Mouse (Mus musculus) olfactory bulb, adult 2 months (tissue): Measurements from ENCODE around the gene Xkr7. TPM values are rescaled to one million over a fixed set of nuclear protein-coding genes. Genes with fewer than 3 reads are reported as not detected.
A peak's percentile ranks its signal among the peaks of the same experiment; 100 is the strongest.

Experiments used
- H3K27ac ChIP-seq: fragments of 200-500 bp; 2 replicates; pipeline ENCODE4 v1.5.1; 2012; ENCODE audit warnings: low read depth, low read length; ENCODE audit not compliant: insufficient read depth
- H3K4me1 ChIP-seq: fragments of 200-500 bp; 2 replicates; pipeline ENCODE4 v1.6.1; 2012; ENCODE audit warnings: low read length; ENCODE audit not compliant: control insufficient read depth, insufficient read depth
- H3K4me3 ChIP-seq: fragments of 200-500 bp; 2 replicates; pipeline ENCODE4 v1.5.1; 2012; ENCODE audit warnings: mild to moderate bottlenecking, low read depth, low read length, moderate library complexity; ENCODE audit not compliant: insufficient read depth
- CTCF ChIP-seq: fragments of 200-500 bp; IDR thresholded peaks from 2 replicates; pipeline ENCODE4 v1.5.1; 2012; ENCODE audit warnings: low read depth, mild to moderate bottlenecking, low read length, moderate library complexity; ENCODE audit not compliant: insufficient read depth
- POLR2A ChIP-seq: fragments of 200-500 bp; IDR thresholded peaks from 2 replicates; pipeline ENCODE4 v1.6.1; 2012; ENCODE audit warnings: mild to moderate bottlenecking, low read depth, low read length, moderate library complexity; ENCODE audit not compliant: insufficient read depth
- WGBS: fragments of 180-500 bp; shearing (Covaris S2); methylation state at CpG from one replicate; pipeline ENCODE4 v1.1.7; 2018; 5-methylcytosine and 5-hydroxymethylcytosine counted together
- polyA plus RNA-seq: library from polyadenylated mRNA; stranded (reverse); fragments of >200 nt; gene quantifications from 2 replicates; pipeline ENCODE4 v1.2.4, GENCODE M21; 2012; ENCODE audit warnings: low replicate concordance; ENCODE audit not compliant: missing spikeins, insufficient read depth, insufficient read length

Xkr7 gene
- polyA plus RNA-seq, 1 experiment = not detected

DNA sequence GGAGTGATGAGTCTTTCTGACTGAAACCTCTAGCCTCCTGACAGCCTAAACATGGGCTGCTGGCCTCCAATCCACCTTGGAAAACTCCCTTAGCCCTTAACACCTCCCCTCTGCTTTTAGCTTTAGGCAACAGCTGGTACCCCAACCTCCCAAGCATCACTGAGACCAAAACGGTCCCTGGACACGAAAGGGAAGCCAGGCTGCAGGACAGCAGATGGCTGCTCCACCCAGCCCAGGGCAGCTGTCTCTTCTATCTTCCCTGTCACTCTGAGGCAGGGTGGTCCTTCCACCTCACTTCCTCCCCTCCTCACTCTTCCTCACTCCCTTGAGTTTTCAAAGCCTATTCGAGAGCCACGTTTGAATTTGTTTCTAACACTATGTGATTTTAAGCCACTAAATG is 1.2 kb upstream of the Xkr7 start:
- WGBS = 42% methylated on average over 4 of the region's 4 CpGs
- TF ChIP-seq CTCF (no peak), POLR2A (no peak)
- Histone ChIP-seq H3K4me3 (no peak overlapping the region), H3K4me1 (peaks cover 15% of the 10 kb centered on the region; the same call in 1 of the 2 replicates), H3K27ac (no peak overlapping the region)

DNA sequence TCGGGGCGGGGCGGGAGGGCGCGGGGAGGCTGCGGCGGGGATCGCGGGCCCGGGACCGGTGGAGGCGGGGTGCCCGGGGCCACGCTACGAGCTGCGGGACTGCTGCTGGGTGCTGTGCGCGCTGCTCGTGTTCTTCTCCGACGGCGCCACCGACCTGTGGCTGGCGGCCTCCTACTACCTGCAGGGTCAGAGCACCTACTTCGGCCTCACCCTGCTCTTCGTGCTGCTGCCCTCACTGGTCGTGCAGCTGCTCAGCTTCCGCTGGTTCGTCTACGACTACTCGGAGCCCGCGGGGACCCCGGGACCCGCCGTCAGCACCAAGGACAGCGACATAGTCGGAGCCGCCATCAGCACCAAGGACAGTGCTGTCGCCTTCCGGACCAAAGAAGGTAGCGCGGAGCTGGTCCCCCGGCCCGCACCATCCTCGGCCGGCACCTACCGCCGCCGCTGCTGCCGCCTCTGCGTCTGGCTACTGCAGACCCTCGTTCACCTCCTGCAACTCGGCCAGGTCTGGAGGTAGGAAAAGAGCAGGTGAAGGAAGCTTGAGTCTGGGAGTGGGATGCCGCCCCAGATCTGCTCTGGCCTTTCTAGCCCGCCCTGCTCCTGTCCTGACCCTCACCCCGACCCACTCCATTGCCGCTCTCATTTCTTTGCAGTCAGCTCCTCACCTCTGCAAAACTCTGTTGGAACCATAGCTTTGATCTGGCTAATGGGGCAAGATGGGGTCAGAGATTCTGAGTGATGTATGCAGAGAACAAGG is 611 bp downstream of the Xkr7 start:
- peaks cover 20% of the 10 kb centered on the region; the same call in 1 of the 2 replicates for H3K4me1 ChIP-seq
- no peak overlapping the region for H3K27ac ChIP-seq
- H3K4me3 ChIP-seq = peak overlapping the region; percentile 42

DNA sequence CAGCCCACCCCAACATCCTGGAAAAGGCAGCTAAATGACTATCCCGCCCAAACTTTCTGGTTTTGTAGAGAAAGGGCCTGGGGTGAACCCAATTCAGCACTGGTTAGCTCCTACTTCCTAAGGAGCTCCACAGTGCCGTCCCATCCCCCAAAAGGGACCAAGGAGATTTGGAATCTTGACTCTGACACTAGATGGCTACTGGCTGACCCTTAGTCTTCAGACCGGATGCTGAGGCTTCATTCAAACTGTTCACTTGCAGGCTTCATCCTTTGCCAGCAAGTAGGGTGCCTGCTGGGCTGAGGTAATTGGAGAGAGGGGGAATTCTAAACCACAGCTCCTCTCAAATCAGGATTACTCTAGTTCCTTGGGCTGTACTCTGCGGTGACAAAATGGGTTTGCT is 1.3 kb downstream of the Xkr7 start:
- Histone ChIP-seq H3K4me1 (peaks cover 20% of the 10 kb centered on the region; the same call in 1 of the 2 replicates), H3K27ac (no peak overlapping the region), H3K4me3 (peak overlapping the region; percentile 42; the same call in 1 of the 2 replicates)
- TF ChIP-seq POLR2A (no peak), CTCF (no peak)
- 24% methylated on average over 4 of the region's 4 CpGs for WGBS

More for the DNA sequence above, 611 bp downstream of the Xkr7 start:
- TF ChIP-seq POLR2A = no peak
- WGBS = 4% methylated on average over 55 of the region's 58 CpGs

DNA sequence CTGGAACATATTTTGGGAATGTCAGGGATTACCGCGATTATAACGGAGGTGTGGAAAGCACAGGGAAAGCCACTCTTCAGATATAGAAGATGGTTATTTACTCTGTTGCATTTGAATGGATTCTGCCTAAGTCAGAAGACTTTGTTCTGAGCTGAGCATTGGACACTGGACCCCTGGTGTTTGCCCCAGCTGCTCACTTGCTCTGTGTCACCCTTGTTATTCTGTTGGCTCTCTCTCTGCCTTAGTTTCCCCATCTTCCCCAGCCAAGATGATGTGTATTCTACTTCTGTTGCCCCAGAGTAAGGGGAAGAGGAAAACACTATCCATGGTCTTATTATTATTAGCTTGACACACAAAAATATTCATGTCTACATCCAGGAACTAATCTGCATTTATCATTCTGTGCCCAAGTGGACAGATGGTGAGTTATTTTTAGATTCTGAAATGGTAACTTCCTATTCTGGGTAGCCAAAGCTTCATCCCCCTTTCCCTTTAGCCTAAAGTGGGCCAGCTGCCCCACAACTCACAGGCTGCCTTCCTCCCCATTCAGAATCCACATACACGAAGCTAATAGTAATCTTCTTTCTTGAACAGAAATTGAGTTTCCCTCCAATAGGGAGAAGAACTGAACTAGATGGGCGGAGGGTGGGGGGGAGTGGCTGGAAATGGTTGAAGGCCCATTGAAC is 2.0 kb downstream of the Xkr7 start:
- peaks cover 20% of the 10 kb centered on the region; the same call in 1 of the 2 replicates for H3K4me1 ChIP-seq
- WGBS = 68% methylated on average over 5 of the region's 5 CpGs

DNA sequence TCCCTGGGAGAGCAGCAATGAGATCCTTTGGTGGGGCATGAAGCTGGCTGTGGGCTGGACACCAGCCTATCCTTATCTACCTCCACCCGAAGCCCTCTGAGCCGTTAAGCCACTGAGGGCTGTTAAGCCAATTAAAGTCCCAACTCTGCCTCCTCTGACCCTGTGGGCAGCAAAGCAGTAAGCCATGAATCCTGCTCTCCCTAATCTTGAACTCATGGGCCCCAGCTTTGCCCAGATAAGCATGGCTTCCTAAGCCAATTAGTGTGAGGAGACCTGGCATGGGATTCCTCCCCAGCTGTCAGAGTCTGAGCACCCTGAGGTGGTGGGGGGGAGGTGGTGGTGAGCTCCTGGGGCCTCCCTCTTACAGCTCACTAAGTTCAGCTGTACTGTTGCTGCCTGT is 5.0 kb downstream of the Xkr7 start:
- H3K4me3 ChIP-seq = no peak overlapping the region
- TF ChIP-seq POLR2A (no peak), CTCF (no peak)
- H3K27ac ChIP-seq = no peak overlapping the region
- 75% methylated on average over 2 of the region's 2 CpGs for WGBS
- peaks cover 11% of the 10 kb centered on the region; the same call in 1 of the 2 replicates for H3K4me1 ChIP-seq

More for the DNA sequence above, 2.0 kb downstream of the Xkr7 start:
- TF ChIP-seq CTCF (no peak), POLR2A (no peak)
- H3K4me3 ChIP-seq = no peak overlapping the region
- H3K27ac ChIP-seq = no peak overlapping the region

DNA sequence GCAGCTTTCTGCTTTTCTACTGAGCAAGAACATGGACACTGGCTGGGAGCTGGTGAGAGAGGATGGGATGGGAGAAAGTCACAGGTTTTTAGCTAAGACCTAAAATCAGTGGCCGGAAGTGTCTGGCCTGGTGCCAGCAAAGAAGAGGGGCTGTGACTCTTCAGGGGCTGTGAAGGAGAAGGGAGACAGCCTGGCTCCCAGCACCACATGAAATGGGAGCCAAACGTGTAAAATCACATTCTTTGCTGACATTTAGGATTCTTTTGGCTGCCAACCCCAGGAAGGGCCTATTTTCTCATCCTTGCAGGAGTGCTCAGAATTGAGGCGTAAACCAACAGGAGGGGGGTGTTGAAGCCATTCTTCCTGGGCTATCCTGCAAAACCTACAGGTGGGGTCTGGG is 12.2 kb downstream of the Xkr7 start:
- WGBS = 66% methylated on average over 3 of the region's 3 CpGs
- TF ChIP-seq POLR2A (no peak), CTCF (no peak)
- 0 out of 2 replicates have a peak, but pooled peaks cover 3% of the 10 kb centered on the region for H3K4me1 ChIP-seq
- no peak overlapping the region for H3K27ac ChIP-seq
- H3K4me3 ChIP-seq = no peak overlapping the region

DNA sequence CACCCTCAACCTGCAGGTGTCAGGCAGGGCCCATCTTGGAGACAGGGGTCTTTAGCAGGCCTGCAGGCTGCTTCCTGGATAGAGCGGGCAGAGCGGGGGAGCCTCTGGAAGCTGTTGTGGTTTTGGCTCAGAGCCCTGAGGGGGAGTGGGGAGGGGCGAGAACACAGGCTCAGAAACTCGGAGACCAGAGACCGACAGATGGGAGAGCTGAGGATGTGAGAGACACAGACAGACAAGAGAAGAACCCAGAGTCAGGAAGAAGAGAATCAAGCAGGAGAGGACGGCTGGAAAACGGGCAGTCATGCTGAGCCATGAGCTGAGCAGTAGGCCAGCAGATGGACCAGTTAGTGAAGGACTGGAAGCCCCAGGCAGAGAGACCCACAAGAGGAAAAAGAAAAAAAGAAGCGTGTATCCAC is 14.2 kb downstream of the Xkr7 start:
- H3K4me1 ChIP-seq = peaks cover 11% of the 10 kb centered on the region
- H3K4me3 ChIP-seq = no peak overlapping the region
- WGBS = 56% methylated on average over 8 of the region's 8 CpGs
- H3K27ac ChIP-seq = no peak overlapping the region
- no peak for TF ChIP-seq CTCF

DNA sequence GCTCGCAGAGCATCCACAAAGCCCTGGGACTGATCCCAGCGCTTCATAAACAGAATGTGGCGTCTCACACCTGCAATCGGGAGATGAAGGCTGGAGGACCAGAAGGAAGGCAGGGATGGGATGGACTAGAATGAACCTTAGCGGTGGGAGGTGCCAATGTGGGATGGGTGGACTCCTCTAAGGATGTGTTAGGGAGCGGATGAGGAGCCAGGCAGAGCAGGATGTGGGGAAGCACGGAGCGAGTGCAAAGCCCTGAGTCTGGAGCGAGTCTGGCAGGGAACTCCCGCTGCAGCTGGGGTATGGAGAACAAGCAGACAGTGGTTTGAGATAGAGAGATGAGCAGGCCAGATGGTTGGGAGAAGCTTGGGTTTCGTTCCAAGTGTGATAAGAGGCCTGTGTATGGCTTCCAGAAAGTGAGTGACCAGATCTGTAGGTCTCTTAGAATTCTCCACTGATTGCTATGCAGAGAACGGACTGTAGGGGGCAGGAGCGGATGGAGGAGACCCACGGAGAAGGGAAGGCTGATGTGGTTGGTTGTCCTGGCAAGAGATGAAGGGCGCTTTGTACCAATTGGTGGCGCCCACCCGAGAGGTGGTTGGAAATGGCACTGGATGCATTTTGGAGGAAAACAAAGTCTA is 16.3 kb downstream of the Xkr7 start:
- WGBS = 55% methylated on average over 17 of the region's 17 CpGs
- peaks cover 14% of the 10 kb centered on the region for H3K4me1 ChIP-seq
- no peak overlapping the region for H3K27ac ChIP-seq
- no peak overlapping the region for H3K4me3 ChIP-seq
- TF ChIP-seq POLR2A (no peak), CTCF (0 out of 2 replicates have a peak, but pooled peaks have one; percentile 41)

DNA sequence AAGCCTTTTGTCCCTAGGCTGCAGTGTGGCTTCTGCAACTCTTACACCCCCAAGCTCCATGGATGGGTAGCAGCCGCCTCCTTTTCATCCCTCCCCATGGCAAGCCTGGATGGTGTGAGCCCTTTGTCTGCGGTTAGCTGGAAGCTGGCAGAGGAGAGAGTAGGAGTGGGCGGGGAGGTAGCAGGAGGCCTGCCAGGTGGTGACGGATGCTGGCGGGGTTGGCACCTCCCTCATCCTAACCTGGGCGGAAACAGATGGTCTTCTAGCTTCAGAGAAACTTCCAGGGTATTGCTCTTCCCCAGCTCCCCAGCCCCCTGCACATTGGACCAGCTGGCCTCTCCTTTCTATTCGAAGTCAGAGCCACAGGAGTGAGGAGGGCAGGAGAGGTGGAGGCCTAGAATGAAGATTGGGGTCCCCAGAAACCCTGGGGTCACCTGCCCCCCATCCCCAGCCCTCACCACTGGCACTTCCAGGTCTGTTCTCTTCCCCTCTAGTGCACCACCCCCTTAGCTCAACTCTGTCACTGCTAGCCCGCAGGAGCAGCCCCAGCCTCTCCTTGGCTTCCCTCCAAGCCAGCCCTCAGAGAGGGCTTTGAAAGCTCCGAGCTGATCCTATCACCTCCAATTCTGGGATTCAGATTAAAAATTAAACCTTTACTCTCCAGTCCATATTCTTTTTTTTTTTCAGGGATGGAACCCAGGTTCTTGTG is 17.8 kb downstream of the Xkr7 start:
- 41% methylated on average over 9 of the region's 9 CpGs for WGBS
- Histone ChIP-seq H3K4me1 (peaks cover 14% of the 10 kb centered on the region), H3K4me3 (no peak overlapping the region), H3K27ac (no peak overlapping the region)
- TF ChIP-seq CTCF (no peak), POLR2A (no peak)
